Mouse (Mus musculus): ENCODE data around the gene Plk2.
A peak's percentile ranks its signal among the peaks of the same experiment; 100 is the strongest.

Gene Plk2

GRCm38 (mm10) chr13:110406152-110406551 lies 11.3 kb downstream of the Plk2 start:
- peak; percentile 21 for DNase-seq (ENCODE audit: low read depth, low spot score)

GRCm38 (mm10) chr13:110412572-110413209 lies 17.8 kb downstream of the Plk2 start:
- DNase-seq (ENCODE audit: low read depth, low spot score): no peak

GRCm38 (mm10) chr13:110418656-110419055 lies 23.8 kb downstream of the Plk2 start:
- DNase-seq (ENCODE audit: low read depth, low spot score): no peak

- no peak for DNase-seq (ENCODE audit: low read depth, low spot score)
Measured at GRCm38 (mm10) chr13:110419640-110420039, 24.8 kb downstream of the Plk2 start.

- DNase-seq (ENCODE audit: low read depth, low spot score): no peak
Measured at GRCm38 (mm10) chr13:110422434-110422833, 27.6 kb downstream of the Plk2 start.

- DNase-seq (ENCODE audit: low read depth, low spot score): no peak
Measured at GRCm38 (mm10) chr13:110425512-110426222, 30.8 kb downstream of the Plk2 start.

- DNase-seq (ENCODE audit: low read depth, low spot score): no peak
Measured at GRCm38 (mm10) chr13:110431388-110431787, 36.5 kb downstream of the Plk2 start.

- no peak for DNase-seq (ENCODE audit: low read depth, low spot score)
Measured at GRCm38 (mm10) chr13:110432062-110432566, 37.3 kb downstream of the Plk2 start.

- DNase-seq (ENCODE audit: low read depth, low spot score): no peak
Measured at GRCm38 (mm10) chr13:110432613-110433012, 37.8 kb downstream of the Plk2 start.

GRCm38 (mm10) chr13:110436692-110437091 lies 41.8 kb downstream of the Plk2 start:
- DNase-seq (ENCODE audit: low read depth, low spot score): peak; percentile 28

GRCm38 (mm10) chr13:110438624-110439023 lies 43.8 kb downstream of the Plk2 start:
- DNase-seq (ENCODE audit: low read depth, low spot score): no peak

GRCm38 (mm10) chr13:110444335-110444734 lies 49.5 kb downstream of the Plk2 start:
- no peak for DNase-seq (ENCODE audit: low read depth, low spot score)

GRCm38 (mm10) chr13:110444894-110445293 lies 50.0 kb downstream of the Plk2 start:
- no peak for DNase-seq (ENCODE audit: low read depth, low spot score)

GRCm38 (mm10) chr13:110446434-110446833 lies 51.6 kb downstream of the Plk2 start:
- DNase-seq (ENCODE audit: low read depth, low spot score): no peak

GRCm38 (mm10) chr13:110450056-110450455 lies 55.2 kb downstream of the Plk2 start:
- DNase-seq (ENCODE audit: low read depth, low spot score): no peak
